Mouse (Mus musculus) heart, postnatal 14 days (tissue): ENCODE results near the gene Arhgef28. TPM values are rescaled to one million over a fixed set of nuclear protein-coding genes. Genes with fewer than 3 reads are reported as not detected.

ENCODE experiments used
- DNase-seq, 2 experiments: peaks; one replicate each; pipeline ENCODE4 v3.0.0; 2021 to 2022
- intact Hi-C: fragments of 180-260 bp; cut with DNase I; formaldehyde crosslinking; loops from one replicate; pipeline ENCODE4 v1.15.1; 2025
- total RNA-seq, 2 experiments: library from RNA; stranded (reverse); gene quantifications; 2 replicates each; pipeline ENCODE4 v1.2.3; 2021

Gene Arhgef28
- total RNA-seq, 2 experiments from 2014 or later, result 6.5 to 6.9 TPM

- intact Hi-C loops, result no loop called here
- DNase-seq, result no peak
These were observed 207.1 kb downstream of the Arhgef28 start for GRCm38 (mm10) chr13:97999130-97999529.

- no peak for DNase-seq
- intact Hi-C loops, result no loop called here
These were observed 207.7 kb downstream of the Arhgef28 start for GRCm38 (mm10) chr13:97998570-97998969.

GRCm38 (mm10) chr13:97990939-97991338 lies 215.3 kb downstream of the Arhgef28 start:
- no peak for DNase-seq
- intact Hi-C loops, result no loop called here

GRCm38 (mm10) chr13:97988796-97989195 lies 217.4 kb downstream of the Arhgef28 start:
- intact Hi-C loops, result no loop called here
- DNase-seq, result no peak

DNA sequence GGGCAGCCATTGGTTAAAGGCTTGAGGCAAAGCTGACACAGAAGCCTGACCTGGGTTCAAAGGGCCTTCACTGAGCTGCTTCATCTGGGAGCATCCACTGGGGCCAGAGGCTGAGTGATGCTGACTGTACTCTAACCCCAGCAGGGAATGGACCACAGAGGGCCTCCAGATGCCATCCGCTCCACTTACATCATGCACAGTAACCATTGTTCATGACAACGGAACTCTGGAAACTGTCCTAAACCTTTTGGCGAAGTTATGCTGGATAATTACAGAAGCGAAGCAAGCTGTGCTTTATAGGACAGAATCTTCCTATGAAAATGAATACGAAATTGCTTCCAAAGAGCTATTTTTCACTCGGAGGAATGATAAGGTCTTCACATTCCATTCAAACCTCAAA lies 219.5 kb downstream of the Arhgef28 start:
- no peak for DNase-seq
- intact Hi-C loops, result no loop called here

- no peak for DNase-seq
- intact Hi-C loops, result no loop called here
These were observed 229.1 kb downstream of the Arhgef28 start for GRCm38 (mm10) chr13:97977104-97977503.

GRCm38 (mm10) chr13:97976642-97977041 lies 229.6 kb downstream of the Arhgef28 start:
- DNase-seq, result no peak
- intact Hi-C loops, result no loop called here

DNA sequence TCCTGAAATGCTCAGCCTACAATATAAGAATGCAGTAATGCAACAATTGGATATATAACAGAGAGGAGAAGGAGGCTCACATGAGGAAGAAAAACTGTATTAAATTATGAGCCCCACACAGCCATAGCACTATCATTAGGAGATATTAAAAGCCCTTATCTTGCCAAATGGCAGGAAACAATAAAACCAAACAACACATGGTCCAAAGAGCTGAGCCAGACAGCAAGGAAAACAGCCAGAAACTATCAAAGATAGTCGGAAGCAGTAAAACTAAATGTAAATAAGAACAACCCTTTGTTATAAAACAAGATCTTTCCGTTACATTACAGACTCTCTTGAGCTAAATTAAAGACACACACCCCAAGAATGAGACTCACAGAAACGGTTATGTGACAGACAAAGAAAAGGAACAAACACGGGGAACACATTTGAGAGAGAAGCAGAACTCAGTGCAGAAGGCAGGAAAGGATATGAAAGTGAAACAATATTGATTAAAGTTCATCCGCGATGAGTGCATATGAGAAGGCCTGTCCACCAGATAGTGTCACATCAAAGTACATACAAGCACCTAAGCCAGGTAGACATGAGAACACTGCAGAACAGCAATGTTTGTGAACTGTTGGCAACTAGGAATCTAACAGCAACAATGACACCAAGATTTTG lies 231.6 kb downstream of the Arhgef28 start:
- DNase-seq, result no peak
- intact Hi-C loops, result no loop called here

GRCm38 (mm10) chr13:97973915-97974314 lies 232.3 kb downstream of the Arhgef28 start:
- intact Hi-C loops, result no loop called here
- no peak for DNase-seq

DNA sequence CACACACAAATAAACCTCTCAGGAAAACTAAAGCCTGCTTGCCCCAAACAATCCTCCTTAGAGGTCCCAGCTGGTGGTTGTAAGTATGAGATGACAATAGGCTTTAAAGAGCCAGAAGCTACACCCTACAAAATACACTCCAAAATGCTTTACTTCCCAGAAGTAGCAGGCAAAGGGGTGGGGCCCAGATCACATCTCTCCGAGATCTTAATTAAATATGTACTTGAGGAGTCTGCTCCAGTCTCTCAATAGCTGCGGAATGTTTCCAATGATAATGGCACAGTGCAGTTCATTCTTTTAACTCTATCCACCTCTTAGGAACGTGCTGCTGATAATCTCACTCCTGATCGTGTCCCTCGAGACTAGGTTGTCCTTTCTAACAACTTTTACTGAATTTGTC lies 240.2 kb downstream of the Arhgef28 start:
- DNase-seq, result no peak
- intact Hi-C loops, result no loop called here

GRCm38 (mm10) chr13:97964892-97965424 lies 241.3 kb downstream of the Arhgef28 start:
- intact Hi-C loops, result no loop called here

GRCm38 (mm10) chr13:97960142-97960541 lies 246.1 kb downstream of the Arhgef28 start:
- intact Hi-C loops, result no loop called here
- DNase-seq, result no peak

More at GRCm38 (mm10) chr13:97964892-97965424, 241.3 kb downstream of the Arhgef28 start:
- DNase-seq, result no peak

- intact Hi-C loops, result no loop called here
- DNase-seq, result no peak
These were observed 246.8 kb downstream of the Arhgef28 start for GRCm38 (mm10) chr13:97959394-97959888.

GRCm38 (mm10) chr13:97955759-97956158 lies 250.5 kb downstream of the Arhgef28 start:
- DNase-seq, result no peak
- intact Hi-C loops, result no loop called here

DNA sequence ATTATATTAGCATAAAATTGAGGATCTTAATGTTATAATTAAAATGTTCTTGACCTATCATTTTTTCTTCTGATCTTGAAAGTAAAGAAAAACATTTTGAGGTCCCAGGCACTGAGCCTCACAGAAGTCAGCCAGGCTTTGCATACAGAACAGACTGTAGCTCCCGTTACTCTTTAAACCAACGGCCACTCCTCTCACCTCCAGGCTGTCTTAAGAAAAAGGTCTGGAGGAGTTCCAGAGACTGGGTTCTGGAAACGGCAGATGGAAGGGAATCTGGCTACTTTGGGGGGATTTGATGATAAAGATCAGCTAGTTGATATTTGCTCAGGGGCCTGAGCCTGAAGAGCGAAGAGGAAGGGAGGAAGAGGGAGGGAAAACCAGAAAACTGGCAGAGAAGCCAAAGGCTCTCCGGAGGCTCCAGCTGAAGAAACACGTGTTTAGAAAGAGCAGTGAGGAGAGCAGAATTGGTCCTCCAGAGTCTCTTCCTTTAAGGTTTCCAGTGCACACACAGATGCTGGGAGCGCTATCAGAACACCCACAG lies 251.2 kb downstream of the Arhgef28 start:
- DNase-seq, result no peak
- intact Hi-C loops, result no loop called here

DNA sequence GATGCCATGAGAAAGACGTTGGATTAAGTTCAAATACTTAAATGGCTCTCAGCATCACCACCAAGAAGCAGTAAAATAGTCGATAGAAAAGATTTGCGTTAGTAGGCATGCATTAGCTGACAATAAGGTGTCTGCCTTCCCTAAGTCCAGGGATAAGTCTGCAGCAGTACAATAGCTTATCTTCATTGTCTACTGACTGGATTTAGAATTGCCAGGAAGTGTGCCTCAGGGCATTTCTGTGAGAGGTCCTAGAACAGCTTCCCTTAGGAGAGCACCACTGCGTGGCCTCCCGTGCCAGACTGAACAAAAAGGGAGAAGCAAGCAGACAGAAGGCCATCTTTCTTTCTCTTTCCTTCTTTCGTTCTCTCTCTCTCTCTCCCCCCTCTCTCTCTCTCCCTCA lies 252.2 kb downstream of the Arhgef28 start:
- intact Hi-C loops, result no loop called here
- no peak for DNase-seq

GRCm38 (mm10) chr13:97953526-97953925 lies 252.7 kb downstream of the Arhgef28 start:
- no peak for DNase-seq
- intact Hi-C loops, result no loop called here

GRCm38 (mm10) chr13:97948856-97949255 lies 257.4 kb downstream of the Arhgef28 start:
- no peak for DNase-seq
- intact Hi-C loops, result no loop called here

DNA sequence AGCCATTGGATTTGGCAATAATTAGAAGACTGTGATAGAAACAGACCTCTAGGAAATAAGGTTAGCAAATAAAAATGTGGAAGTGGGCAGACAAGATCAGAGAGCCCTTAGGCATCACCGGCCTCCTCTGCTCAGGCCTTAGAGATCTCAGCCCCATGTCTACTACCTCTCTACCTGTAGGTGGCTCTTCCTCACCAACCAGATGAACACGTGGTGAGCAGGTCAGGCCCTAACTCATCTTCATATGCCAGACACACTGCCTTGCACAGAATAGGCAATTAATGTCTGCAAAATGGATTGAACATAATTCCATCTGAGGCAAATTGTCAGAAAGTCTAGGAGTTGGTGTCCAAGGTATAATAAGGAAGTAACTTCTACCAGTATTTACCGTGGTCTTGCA lies 258.6 kb downstream of the Arhgef28 start:
- no peak for DNase-seq
- intact Hi-C loops, result no loop called here

GRCm38 (mm10) chr13:97946422-97946821 lies 259.8 kb downstream of the Arhgef28 start:
- DNase-seq, result no peak
- intact Hi-C loops, result no loop called here

- no peak for DNase-seq
- intact Hi-C loops, result no loop called here
These were observed 264.1 kb downstream of the Arhgef28 start for GRCm38 (mm10) chr13:97941909-97942680.
